Mouse (Mus musculus): Measurements from ENCODE around the gene Apoa5. TPM values are rescaled to one million over a fixed set of nuclear protein-coding genes. Genes with fewer than 3 reads are reported as not detected.

The Apoa5 gene
- polyA plus RNA-seq, 1 experiment from 2014 or later: not detected

GRCm38 (mm10) chr9:46238850-46239249 lies 29.6 kb upstream of the Apoa5 start:
- no peak for ATAC-seq (replicated peaks; ENCODE audit: insufficient number of reproducible peaks, insufficient read depth, low FRiP score, low read depth)
- H3K4me1 ChIP-seq (replicated peaks): peaks cover 11% of the 10 kb centered on the region
- no peak overlapping the region for H3K9ac ChIP-seq
- no peak overlapping the region for H3K27ac ChIP-seq
- 82% methylated on average over 7 of the region's 7 CpGs for WGBS
- no peak overlapping the region for H3K4me2 ChIP-seq
- no peaks in the 10 kb centered on the region for H3K27me3 ChIP-seq
- no peaks in the 10 kb centered on the region for H3K9me3 ChIP-seq (replicated peaks)
- H3K4me3 ChIP-seq: no peak overlapping the region
- no peaks in the 10 kb centered on the region for H3K36me3 ChIP-seq

GRCm38 (mm10) chr9:46240526-46241153 lies 27.8 kb upstream of the Apoa5 start, which contains the start of gene Apoa4:
Apoa4 (plus strand) TSS chr9:46240696.
- no peak within 1 kb of the TSS for H3K4me3 ChIP-seq
- H3K9ac ChIP-seq: no peak within 1 kb of the TSS
- H3K27ac ChIP-seq: no peak within 1 kb of the TSS
- no peaks in the 10 kb centered on the region for H3K9me3 ChIP-seq (replicated peaks)
- no peak for ATAC-seq (replicated peaks; ENCODE audit: insufficient number of reproducible peaks, insufficient read depth, low FRiP score, low read depth)
- no peak within 1 kb of the TSS for H3K4me2 ChIP-seq
- H3K27me3 ChIP-seq: no peaks in the 10 kb centered on the region
- peaks cover 12% of the 10 kb centered on the region for H3K4me1 ChIP-seq (replicated peaks)
- no peaks in the 10 kb centered on the region for H3K36me3 ChIP-seq
- WGBS: 69% methylated on average over 7 of the region's 7 CpGs

- Histone ChIP-seq H3K9ac (no peak overlapping the region), H3K4me3 (no peak overlapping the region), H3K4me1 (replicated peaks) (peaks cover 12% of the 10 kb centered on the region), H3K4me2 (no peak overlapping the region), H3K27me3 (no peaks in the 10 kb centered on the region), H3K36me3 (no peaks in the 10 kb centered on the region), H3K27ac (no peak overlapping the region), H3K9me3 (replicated peaks) (no peaks in the 10 kb centered on the region)
- no peak for ATAC-seq (replicated peaks; ENCODE audit: insufficient number of reproducible peaks, insufficient read depth, low FRiP score, low read depth)
- 68% methylated on average over 2 of the region's 2 CpGs for WGBS
Observed at GRCm38 (mm10) chr9:46241818-46242217, 26.6 kb upstream of the Apoa5 start.

DNA sequence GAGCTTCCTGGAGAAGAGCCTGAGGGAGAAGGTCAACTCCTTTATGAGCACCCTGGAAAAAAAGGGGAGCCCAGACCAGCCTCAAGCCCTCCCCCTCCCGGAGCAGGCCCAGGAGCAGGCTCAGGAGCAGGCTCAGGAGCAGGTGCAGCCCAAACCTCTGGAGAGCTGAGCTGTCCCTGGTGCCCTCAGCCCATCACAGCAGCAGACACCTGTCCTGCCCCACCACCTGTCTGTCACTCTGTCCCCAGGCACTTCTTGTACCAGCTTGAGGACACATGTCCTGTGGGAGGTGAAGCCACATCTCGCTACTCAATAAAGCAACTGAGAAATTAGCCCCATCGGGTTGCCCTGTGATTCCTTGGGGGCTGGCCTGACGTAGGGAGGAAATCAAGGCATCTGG lies 25.3 kb upstream of the Apoa5 start:
- H3K27ac ChIP-seq: no peak overlapping the region
- no peak for ATAC-seq (replicated peaks; ENCODE audit: insufficient number of reproducible peaks, insufficient read depth, low FRiP score, low read depth)
- H3K4me3 ChIP-seq: no peak overlapping the region
- peaks cover 12% of the 10 kb centered on the region for H3K4me1 ChIP-seq (replicated peaks)
- 51% methylated on average over 4 of the region's 4 CpGs for WGBS
- H3K4me2 ChIP-seq: no peak overlapping the region
- no peaks in the 10 kb centered on the region for H3K27me3 ChIP-seq
- no peaks in the 10 kb centered on the region for H3K36me3 ChIP-seq
- no peaks in the 10 kb centered on the region for H3K9me3 ChIP-seq (replicated peaks)
- no peak overlapping the region for H3K9ac ChIP-seq

GRCm38 (mm10) chr9:46243584-46243983 lies 24.8 kb upstream of the Apoa5 start:
- H3K9me3 ChIP-seq (replicated peaks): no peaks in the 10 kb centered on the region
- peaks cover 12% of the 10 kb centered on the region for H3K4me1 ChIP-seq (replicated peaks)
- H3K27ac ChIP-seq: no peak overlapping the region
- H3K4me3 ChIP-seq: no peak overlapping the region
- H3K9ac ChIP-seq: peak overlapping the region; percentile 7; the same call in 1 of the 2 replicates
- 25% methylated on average over 8 of the region's 8 CpGs for WGBS
- ATAC-seq (replicated peaks; ENCODE audit: insufficient number of reproducible peaks, insufficient read depth, low FRiP score, low read depth): no peak
- H3K27me3 ChIP-seq: no peaks in the 10 kb centered on the region
- no peak overlapping the region for H3K4me2 ChIP-seq
- H3K36me3 ChIP-seq: no peaks in the 10 kb centered on the region

GRCm38 (mm10) chr9:46246752-46247324 lies 21.6 kb upstream of the Apoa5 start:
- no peak overlapping the region for H3K4me3 ChIP-seq
- H3K27ac ChIP-seq: no peak overlapping the region
- peaks cover 12% of the 10 kb centered on the region for H3K4me1 ChIP-seq (replicated peaks)
- ATAC-seq (replicated peaks; ENCODE audit: insufficient number of reproducible peaks, insufficient read depth, low FRiP score, low read depth): peak; percentile 68; the same call in 1 of the 2 replicates
- no peaks in the 10 kb centered on the region for H3K9me3 ChIP-seq (replicated peaks)
- no peak overlapping the region for H3K9ac ChIP-seq
- H3K36me3 ChIP-seq: no peaks in the 10 kb centered on the region
- H3K4me2 ChIP-seq: peak overlapping the region; percentile 37
- H3K27me3 ChIP-seq: no peaks in the 10 kb centered on the region
- WGBS: 21% methylated on average over 11 of the region's 11 CpGs

DNA sequence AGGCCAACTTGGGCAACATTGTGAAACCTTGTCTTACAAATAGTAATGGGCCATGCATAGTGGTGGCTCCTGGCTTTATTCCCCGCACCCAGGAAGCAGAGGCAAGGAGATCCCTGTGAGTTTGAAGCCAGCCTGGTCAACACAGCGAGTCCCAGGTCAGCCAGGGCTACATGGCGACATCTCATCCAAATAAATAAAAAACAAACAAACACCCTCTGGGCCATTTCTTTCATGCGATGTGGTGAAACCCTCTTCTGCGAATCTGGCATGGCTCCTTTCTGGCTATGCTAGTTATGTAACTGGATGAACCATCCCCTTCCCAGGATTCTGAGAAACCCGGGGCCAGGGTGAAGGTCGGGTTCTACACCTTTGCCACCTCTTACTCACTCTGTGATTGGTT lies 12.3 kb upstream of the Apoa5 start:
- H3K4me1 ChIP-seq (replicated peaks): no peaks in the 10 kb centered on the region
- H3K36me3 ChIP-seq: no peaks in the 10 kb centered on the region
- ATAC-seq (replicated peaks; ENCODE audit: insufficient number of reproducible peaks, insufficient read depth, low FRiP score, low read depth): no peak
- no peak overlapping the region for H3K4me2 ChIP-seq
- 81% methylated on average over 7 of the region's 7 CpGs for WGBS
- H3K27ac ChIP-seq: no peak overlapping the region
- H3K4me3 ChIP-seq: no peak overlapping the region
- H3K9me3 ChIP-seq (replicated peaks): no peaks in the 10 kb centered on the region
- H3K9ac ChIP-seq: no peak overlapping the region
- no peaks in the 10 kb centered on the region for H3K27me3 ChIP-seq

GRCm38 (mm10) chr9:46256658-46257385 lies 11.6 kb upstream of the Apoa5 start:
- ATAC-seq (replicated peaks; ENCODE audit: insufficient number of reproducible peaks, insufficient read depth, low FRiP score, low read depth): no peak
- Histone ChIP-seq H3K9ac (no peak overlapping the region), H3K4me2 (no peak overlapping the region), H3K27ac (0 out of 2 replicates have a peak overlapping the region, but pooled peaks have one; percentile 5), H3K4me3 (no peak overlapping the region), H3K27me3 (no peaks in the 10 kb centered on the region), H3K36me3 (no peaks in the 10 kb centered on the region), H3K4me1 (replicated peaks) (no peaks in the 10 kb centered on the region), H3K9me3 (replicated peaks) (no peaks in the 10 kb centered on the region)
- 76% methylated on average over 10 of the region's 10 CpGs for WGBS

DNA sequence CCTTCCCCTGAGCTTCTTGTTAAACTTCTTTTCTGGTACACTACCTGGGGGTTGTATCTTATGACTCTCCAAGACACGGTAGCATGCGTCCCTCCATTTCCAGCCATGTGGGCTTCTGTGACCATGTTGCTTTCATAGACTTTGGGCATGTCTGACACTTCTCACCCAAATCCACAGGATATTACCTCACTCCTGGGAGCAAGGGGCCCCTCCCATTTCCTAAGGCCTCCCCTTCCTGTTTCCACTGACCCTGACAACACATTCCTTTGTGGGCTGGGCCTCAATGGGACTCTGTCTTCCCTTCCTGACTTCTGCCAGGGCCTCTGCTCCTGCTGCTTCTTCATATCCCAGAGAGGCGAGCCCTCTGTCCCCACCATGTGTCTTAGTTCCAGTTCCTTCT lies 10.9 kb upstream of the Apoa5 start:
- Histone ChIP-seq H3K9ac (no peak overlapping the region), H3K36me3 (no peaks in the 10 kb centered on the region), H3K27ac (peak overlapping the region; percentile 51; the same call in 1 of the 2 replicates), H3K27me3 (no peaks in the 10 kb centered on the region), H3K4me1 (replicated peaks) (no peaks in the 10 kb centered on the region), H3K4me2 (no peak overlapping the region), H3K4me3 (no peak overlapping the region), H3K9me3 (replicated peaks) (no peaks in the 10 kb centered on the region)
- 66% methylated on average over 3 of the region's 3 CpGs for WGBS
- peak; percentile 67; the same call in 1 of the 2 replicates for ATAC-seq (replicated peaks; ENCODE audit: insufficient number of reproducible peaks, insufficient read depth, low FRiP score, low read depth)

DNA sequence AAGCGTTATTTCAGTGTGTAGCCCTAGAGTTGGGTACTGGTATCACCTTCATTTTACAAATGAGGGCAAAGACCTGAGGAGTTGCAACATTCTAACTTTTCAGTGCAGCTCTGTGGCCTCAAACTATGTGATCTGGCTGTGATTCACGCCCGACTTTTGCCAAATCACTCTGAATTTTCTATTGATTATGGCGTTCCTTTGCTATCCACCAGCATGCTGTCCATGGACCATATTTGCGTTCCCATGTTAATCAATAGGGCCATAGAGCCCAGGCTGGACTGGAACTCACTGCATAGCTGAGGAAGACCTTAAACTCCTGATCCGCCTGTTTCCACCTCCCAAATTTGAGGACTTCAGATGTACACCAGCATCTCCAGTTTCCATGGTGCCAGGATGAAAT lies 9.3 kb upstream of the Apoa5 start:
- ATAC-seq (replicated peaks; ENCODE audit: insufficient number of reproducible peaks, insufficient read depth, low FRiP score, low read depth): no peak
- WGBS: 80% methylated on average over 6 of the region's 6 CpGs

GRCm38 (mm10) chr9:46261131-46261530 lies 7.3 kb upstream of the Apoa5 start:
- H3K27me3 ChIP-seq: no peaks in the 10 kb centered on the region
- H3K4me2 ChIP-seq: no peak overlapping the region
- H3K36me3 ChIP-seq: no peaks in the 10 kb centered on the region
- H3K4me1 ChIP-seq (replicated peaks): no peaks in the 10 kb centered on the region
- WGBS: 72% methylated on average over 7 of the region's 7 CpGs
- H3K9ac ChIP-seq: no peak overlapping the region
- H3K27ac ChIP-seq: no peak overlapping the region
- ATAC-seq (replicated peaks; ENCODE audit: insufficient number of reproducible peaks, insufficient read depth, low FRiP score, low read depth): no peak
- H3K9me3 ChIP-seq (replicated peaks): no peaks in the 10 kb centered on the region
- H3K4me3 ChIP-seq: no peak overlapping the region

More for the DNA sequence above, 9.3 kb upstream of the Apoa5 start:
- H3K9me3 ChIP-seq (replicated peaks): no peaks in the 10 kb centered on the region
- H3K27ac ChIP-seq: no peak overlapping the region
- no peaks in the 10 kb centered on the region for H3K36me3 ChIP-seq
- H3K27me3 ChIP-seq: no peaks in the 10 kb centered on the region
- H3K4me1 ChIP-seq (replicated peaks): no peaks in the 10 kb centered on the region
- H3K4me3 ChIP-seq: no peak overlapping the region
- H3K4me2 ChIP-seq: no peak overlapping the region
- H3K9ac ChIP-seq: no peak overlapping the region
